Mouse (Mus musculus): ENCODE measurements around the gene Taar5.

Taar5 gene

DNA sequence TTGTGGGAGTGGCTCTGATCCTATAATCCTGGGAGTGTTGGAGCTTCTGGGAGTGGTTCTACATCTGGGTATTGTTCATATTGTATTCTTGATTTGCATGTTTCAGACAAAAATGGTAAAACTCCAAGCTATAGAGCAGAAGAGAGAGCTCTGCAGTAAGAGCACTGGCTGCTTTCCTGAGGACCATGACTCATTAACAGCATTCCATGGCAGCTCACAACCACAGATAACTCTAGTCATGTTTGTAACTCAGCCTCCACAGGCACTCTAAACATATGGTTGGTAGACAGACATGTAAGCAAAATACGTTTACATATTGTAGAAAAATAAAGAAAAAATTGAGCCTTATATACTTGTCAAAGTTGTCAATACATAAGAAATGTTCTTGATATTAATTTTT lies 35.9 kb downstream of the Taar5 start:
- in situ Hi-C loops (cut with MboI; ENCODE audit: unreplicated experiment in 2 of 2) = no loop called here

DNA sequence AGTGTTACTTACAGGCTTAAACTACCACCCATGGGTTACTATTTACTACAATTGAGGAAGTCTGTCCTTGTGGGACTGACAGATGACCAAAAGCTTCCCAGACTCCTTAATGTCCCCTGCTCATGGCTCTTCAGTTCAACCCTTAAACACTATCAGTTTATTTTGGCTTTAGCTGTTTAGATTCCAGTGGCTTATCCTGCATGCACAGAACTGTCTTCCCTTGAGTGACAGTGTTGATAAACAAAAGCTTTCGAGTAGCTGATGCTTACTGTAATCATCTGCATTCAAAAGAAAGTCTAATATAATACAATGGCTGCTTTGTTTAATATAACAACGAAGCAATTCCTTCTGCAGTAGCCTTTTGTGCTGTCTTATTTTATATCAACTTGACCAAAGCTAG lies 36.5 kb downstream of the Taar5 start:
- in situ Hi-C loops (cut with MboI; ENCODE audit: unreplicated experiment in 2 of 2) = no loop called here

DNA sequence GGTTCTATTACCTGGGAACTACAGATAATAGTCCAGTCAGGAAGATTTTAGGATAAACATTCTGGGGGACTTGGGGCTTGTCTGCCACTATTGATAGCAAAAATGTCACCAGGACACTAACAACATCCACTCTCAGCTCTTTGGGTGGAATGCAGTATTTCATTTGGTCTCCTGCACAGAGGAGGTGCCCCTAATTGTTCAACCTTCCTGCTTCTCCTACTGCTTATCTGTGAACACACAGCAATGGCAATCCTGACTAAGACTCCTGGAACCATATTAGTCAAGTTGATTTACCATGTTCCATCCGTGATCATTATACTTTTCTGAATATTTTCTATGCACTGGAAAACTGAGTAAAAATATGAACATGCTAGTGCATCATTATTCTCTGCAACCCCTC lies 37.6 kb downstream of the Taar5 start:
- in situ Hi-C loops (cut with MboI; ENCODE audit: unreplicated experiment in 2 of 2) = no loop called here
